Mouse (Mus musculus) liver, embryonic 14.5 days (tissue): Measurements from ENCODE around the gene Myl4.

Experiments
- CTCF ChIP-seq: IDR thresholded peaks from 2 replicates; pipeline ENCODE4 v1.5.1; 2016; ENCODE audit warnings: antibody characterized with exemption, low read depth, control low read depth
- EP300 ChIP-seq: IDR thresholded peaks from 2 replicates; pipeline ENCODE4 v1.6.1; 2016; ENCODE audit warnings: antibody characterized with exemption, low read depth

DNA sequence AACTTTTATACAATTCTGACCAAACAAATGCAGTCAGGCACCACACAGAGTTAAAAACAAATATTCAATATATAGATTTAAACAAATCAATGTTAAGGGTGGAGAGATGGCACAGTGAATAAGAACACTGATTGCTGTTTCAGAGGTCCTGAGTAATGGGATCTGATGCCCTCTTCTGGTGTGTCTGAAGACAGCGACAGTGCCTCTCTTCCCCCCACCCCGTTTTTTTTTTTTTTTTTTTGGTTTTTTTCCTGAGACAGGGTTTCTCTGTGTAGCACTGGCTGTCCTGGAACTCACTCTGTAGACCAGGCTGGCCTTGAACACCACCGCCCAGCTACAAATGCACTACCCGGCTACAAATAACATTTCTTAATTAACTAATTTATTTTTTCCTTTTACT is 42.0 kb upstream of the Myl4 start:
- no peak for TF ChIP-seq CTCF
- no peak for TF ChIP-seq EP300
